Mouse (Mus musculus): ENCODE data around the gene Fam178b. TPM values are rescaled to one million over a fixed set of nuclear protein-coding genes. Genes with fewer than 3 reads are reported as not detected.
A peak's percentile ranks its signal among the peaks of the same experiment; 100 is the strongest.

The Fam178b gene
- polyA plus RNA-seq, 2 experiments, result 0.21 to 0.27 TPM

DNA sequence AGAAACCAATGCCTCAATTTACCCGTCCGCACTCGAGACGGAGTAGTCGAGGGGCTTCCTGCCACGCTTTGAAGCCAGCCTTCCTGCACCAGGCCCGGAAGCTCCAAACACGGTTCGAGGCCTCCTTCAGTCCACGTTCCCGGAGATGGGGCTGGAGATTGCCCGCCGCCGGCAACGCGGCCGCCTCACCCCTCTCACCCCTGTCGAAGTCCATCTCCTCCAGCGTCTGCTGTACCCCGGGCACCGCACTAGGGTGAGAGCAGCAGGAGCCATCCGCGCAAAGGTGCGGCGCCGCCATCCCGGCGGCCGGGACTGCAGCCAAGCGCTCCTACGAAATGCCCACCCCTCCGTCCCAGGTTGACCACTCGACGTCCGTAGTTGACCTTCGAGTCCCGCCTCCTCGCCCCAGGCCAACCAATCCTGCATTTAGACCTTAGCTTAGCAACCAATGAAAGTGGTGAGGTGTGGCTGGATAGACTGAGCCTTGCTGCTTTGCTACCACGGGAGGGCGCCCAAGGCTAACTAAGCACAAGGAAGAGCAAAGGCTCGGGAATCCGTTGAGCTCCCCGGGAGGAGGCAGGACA, 136.0 kb downstream of the Fam178b start, which contains the start of gene Ankrd39:
Gene Ankrd39, minus strand, starts transcription at position 558 of the 584 bp plus-strand sequence.
- no peaks in the 10 kb centered on the region for H3K36me3 ChIP-seq (replicated peaks; ENCODE audit: control insufficient read depth, insufficient read depth, low read depth)
- H3K9ac ChIP-seq (replicated peaks), result peak within 1 kb of the TSS; percentile 24
- H3K27ac ChIP-seq, result no peak within 1 kb of the TSS
- WGBS (ENCODE audit: insufficient replicate concordance), result under 1% methylated on average over 43 of the region's 43 CpGs
- peaks cover 6% of the 10 kb centered on the region in 2 experiments for H3K4me1 ChIP-seq (replicated peaks; ENCODE audit: control insufficient read depth in 2 of 2, insufficient read depth in 2 of 2, low read length in 1 of 2)
- H3K4me2 ChIP-seq (ENCODE audit: low read depth), result peak within 1 kb of the TSS; percentile 85
- H3K9me3 ChIP-seq (ENCODE audit: control insufficient read depth, low read length), result no peaks in the 10 kb centered on the region
- peak within 1 kb of the TSS; percentile 70 to 76 for H3K4me3 ChIP-seq (ENCODE audit: insufficient read depth in 1 of 2, low read depth in 2 of 2, low read length in 2 of 2)
- ATAC-seq (ENCODE audit: insufficient read depth) (peak; percentile 100), DNase-seq (ENCODE audit: low read depth in 3 of 3, low spot score in 3 of 3) (peak; percentile 95 to 96 (median 96))
- peak; percentile 100 for TF ChIP-seq CTCF (IDR thresholded peaks at IDR 0.05; ENCODE audit: low read depth)
- TF ChIP-seq EP300 (IDR thresholded peaks at IDR 0.05; ENCODE audit: low read depth), result no peak; the same call in 1 of the 2 replicates
- H3K27me3 ChIP-seq (ENCODE audit: control insufficient read depth, insufficient read depth, low read length), result no peaks in the 10 kb centered on the region

DNA sequence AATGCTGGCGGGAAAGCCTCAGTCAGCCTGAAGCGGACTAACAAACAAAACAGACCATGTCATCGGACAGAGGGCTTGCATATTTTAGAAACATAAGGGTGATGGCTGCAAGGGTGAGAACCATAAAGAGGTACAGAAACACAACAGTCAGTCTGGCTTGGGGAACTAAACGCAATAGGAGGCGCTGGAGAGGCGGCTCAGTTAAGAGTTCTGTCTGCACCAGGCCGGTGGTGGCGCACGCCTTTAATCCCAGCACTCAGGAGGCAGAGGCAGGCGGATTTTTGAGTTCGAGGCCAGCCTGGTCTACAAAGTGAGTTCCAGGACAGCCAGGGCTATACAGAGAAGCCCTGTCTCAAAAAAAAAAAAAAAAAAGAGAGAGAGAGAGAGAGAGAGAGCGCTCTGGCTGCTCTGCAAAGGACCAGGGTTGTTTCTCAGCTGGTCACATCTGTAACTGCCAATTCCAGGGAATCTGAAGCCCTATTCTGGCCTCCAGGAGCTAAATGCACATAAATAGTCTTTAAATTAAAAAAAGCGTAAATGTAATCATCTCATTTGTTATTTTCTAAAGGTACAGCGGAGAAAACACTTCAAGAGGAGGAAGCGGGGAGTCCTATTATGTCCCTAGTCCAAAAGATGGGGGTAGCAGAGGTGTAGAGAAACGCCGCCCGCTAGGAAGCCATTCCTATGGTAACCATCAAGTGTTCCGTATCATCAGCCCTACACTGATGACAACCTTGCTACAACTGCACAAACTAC, 137.0 kb downstream of the Fam178b start:
- Histone ChIP-seq H3K27me3 (ENCODE audit: control insufficient read depth, insufficient read depth, low read length) (no peaks in the 10 kb centered on the region), H3K9me3 (ENCODE audit: control insufficient read depth, low read length) (no peaks in the 10 kb centered on the region), H3K9ac (replicated peaks) (peak overlapping the region; percentile 24), H3K4me3 (ENCODE audit: insufficient read depth in 1 of 2, low read depth in 2 of 2, low read length in 2 of 2) (peak overlapping the region; percentile 70 to 76), H3K4me2 (ENCODE audit: low read depth) (peak overlapping the region; percentile 85), H3K27ac (no peak overlapping the region), H3K4me1 (replicated peaks; ENCODE audit: control insufficient read depth in 2 of 2, insufficient read depth in 2 of 2, low read length in 1 of 2) (peaks cover 6% of the 10 kb centered on the region in 2 experiments), H3K36me3 (replicated peaks; ENCODE audit: control insufficient read depth, insufficient read depth, low read depth) (no peaks in the 10 kb centered on the region)
- DNase-seq (ENCODE audit: low read depth in 3 of 3, low spot score in 3 of 3) (no peak), ATAC-seq (ENCODE audit: insufficient read depth) (no peak)
- 58% methylated on average over 19 of the region's 19 CpGs for WGBS (ENCODE audit: insufficient replicate concordance)
- peak; percentile 31; the same call in 1 of the 2 replicates for TF ChIP-seq CTCF (IDR thresholded peaks at IDR 0.05; ENCODE audit: low read depth)
- TF ChIP-seq EP300 (IDR thresholded peaks at IDR 0.05; ENCODE audit: low read depth), result no peak

DNA sequence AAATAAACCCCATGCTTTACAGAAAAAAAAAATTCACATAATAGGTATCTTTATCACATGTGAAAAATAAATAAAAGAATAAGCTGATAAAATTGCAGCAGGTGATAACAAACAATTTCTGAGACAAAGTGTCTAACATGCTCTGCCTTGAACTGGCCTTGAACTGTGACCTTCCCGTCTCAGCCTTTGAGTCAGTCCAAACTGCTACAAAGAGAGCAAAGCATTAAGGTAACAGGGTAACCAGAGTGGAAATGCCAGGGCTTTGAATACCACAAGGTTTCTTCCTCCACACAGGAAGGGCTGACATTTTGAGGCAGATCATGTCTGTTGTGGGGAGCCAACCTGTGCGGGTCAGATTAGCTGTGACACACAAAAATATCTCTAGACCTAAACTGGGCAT, 137.6 kb downstream of the Fam178b start:
- Histone ChIP-seq H3K4me1 (replicated peaks; ENCODE audit: control insufficient read depth in 2 of 2, insufficient read depth in 2 of 2, low read length in 1 of 2) (peaks cover 6% of the 10 kb centered on the region in 2 experiments), H3K27me3 (ENCODE audit: control insufficient read depth, insufficient read depth, low read length) (no peaks in the 10 kb centered on the region), H3K4me3 (ENCODE audit: insufficient read depth in 1 of 2, low read depth in 2 of 2, low read length in 2 of 2) (no peak overlapping the region), H3K9me3 (ENCODE audit: control insufficient read depth, low read length) (no peaks in the 10 kb centered on the region), H3K4me2 (ENCODE audit: low read depth) (no peak overlapping the region), H3K36me3 (replicated peaks; ENCODE audit: control insufficient read depth, insufficient read depth, low read depth) (no peaks in the 10 kb centered on the region), H3K27ac (no peak overlapping the region), H3K9ac (replicated peaks) (no peak overlapping the region)
- DNase-seq (ENCODE audit: low read depth in 3 of 3, low spot score in 3 of 3) (no peak), ATAC-seq (ENCODE audit: insufficient read depth) (no peak)
- TF ChIP-seq CTCF (IDR thresholded peaks at IDR 0.05; ENCODE audit: low read depth) (no peak), EP300 (IDR thresholded peaks at IDR 0.05; ENCODE audit: low read depth) (no peak)
- 46% methylated on average over 2 of the region's 2 CpGs for WGBS (ENCODE audit: insufficient replicate concordance)

DNA sequence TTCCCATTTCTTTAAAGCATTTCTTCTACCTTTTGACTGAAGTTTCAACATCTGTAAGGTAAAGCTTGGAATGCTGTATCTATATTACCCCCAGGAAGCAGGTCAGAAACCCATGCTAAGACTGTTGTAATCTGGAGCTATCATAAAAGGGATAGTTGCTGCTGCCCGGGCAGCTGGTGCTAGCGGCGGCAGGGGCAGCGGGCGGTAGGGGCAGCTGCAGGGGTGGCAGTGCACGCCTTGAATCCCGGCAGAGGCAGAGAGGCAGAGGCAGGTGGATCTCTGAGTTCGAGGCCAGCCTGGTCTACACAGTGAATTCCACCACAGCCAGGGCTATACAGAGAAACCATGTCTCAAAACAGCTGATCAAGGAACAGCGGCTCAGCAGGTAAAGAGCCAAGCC, 140.1 kb downstream of the Fam178b start:
- Histone ChIP-seq H3K36me3 (replicated peaks; ENCODE audit: control insufficient read depth, insufficient read depth, low read depth) (no peaks in the 10 kb centered on the region), H3K27me3 (ENCODE audit: control insufficient read depth, insufficient read depth, low read length) (no peaks in the 10 kb centered on the region), H3K9me3 (ENCODE audit: control insufficient read depth, low read length) (no peaks in the 10 kb centered on the region), H3K4me1 (replicated peaks; ENCODE audit: control insufficient read depth in 2 of 2, insufficient read depth in 2 of 2, low read length in 1 of 2) (peaks cover 6% of the 10 kb centered on the region in 2 experiments), H3K4me3 (ENCODE audit: insufficient read depth in 1 of 2, low read depth in 2 of 2, low read length in 2 of 2) (no peak overlapping the region), H3K27ac (no peak overlapping the region), H3K4me2 (ENCODE audit: low read depth) (no peak overlapping the region), H3K9ac (replicated peaks) (no peak overlapping the region)
- no peak for DNase-seq (ENCODE audit: low read depth in 3 of 3, low spot score in 3 of 3)
- WGBS (ENCODE audit: insufficient replicate concordance), result 87% methylated on average over 9 of the region's 9 CpGs
- TF ChIP-seq EP300 (IDR thresholded peaks at IDR 0.05; ENCODE audit: low read depth) (no peak), CTCF (IDR thresholded peaks at IDR 0.05; ENCODE audit: low read depth) (no peak)
- no peak for ATAC-seq (ENCODE audit: insufficient read depth)

DNA sequence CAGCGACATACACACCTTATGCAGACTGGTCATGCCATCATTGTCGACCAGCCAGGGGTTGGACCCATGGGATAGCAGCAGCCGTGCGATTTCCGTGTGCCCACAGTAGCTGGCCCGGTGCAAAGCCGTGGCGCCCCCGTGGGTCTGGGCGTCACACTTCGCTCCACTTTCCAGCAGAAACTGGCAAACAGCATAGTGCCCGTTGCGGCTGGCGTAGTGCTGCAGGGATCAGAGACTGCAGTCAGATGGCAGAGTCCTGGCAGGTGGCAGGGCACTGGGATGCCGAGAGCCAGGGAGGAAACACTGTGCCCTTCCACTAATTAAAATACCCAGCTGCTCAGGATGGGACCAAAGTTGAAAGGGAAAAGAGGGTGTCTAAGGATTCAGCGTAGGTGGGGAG, 141.1 kb downstream of the Fam178b start:
- Histone ChIP-seq H3K4me2 (ENCODE audit: low read depth) (no peak overlapping the region), H3K9ac (replicated peaks) (no peak overlapping the region), H3K27me3 (ENCODE audit: control insufficient read depth, insufficient read depth, low read length) (no peaks in the 10 kb centered on the region), H3K9me3 (ENCODE audit: control insufficient read depth, low read length) (no peaks in the 10 kb centered on the region), H3K4me1 (replicated peaks; ENCODE audit: control insufficient read depth in 2 of 2, insufficient read depth in 2 of 2, low read length in 1 of 2) (peaks cover 6% of the 10 kb centered on the region in 2 experiments), H3K4me3 (ENCODE audit: insufficient read depth in 1 of 2, low read depth in 2 of 2, low read length in 2 of 2) (no peak overlapping the region), H3K36me3 (replicated peaks; ENCODE audit: control insufficient read depth, insufficient read depth, low read depth) (no peaks in the 10 kb centered on the region), H3K27ac (no peak overlapping the region)
- no peak for ATAC-seq (ENCODE audit: insufficient read depth)
- no peak for DNase-seq (ENCODE audit: low read depth in 3 of 3, low spot score in 3 of 3)
- WGBS (ENCODE audit: insufficient replicate concordance), result 83% methylated on average over 16 of the region's 16 CpGs
- TF ChIP-seq CTCF (IDR thresholded peaks at IDR 0.05; ENCODE audit: low read depth) (no peak), EP300 (IDR thresholded peaks at IDR 0.05; ENCODE audit: low read depth) (no peak)
